Comparison of ENCODE assay signal across 19 mouse cellular contexts in genomic region chr4:82698616-82699015, GRCm38 (mm10).
"Had no signal": no experiment of that assay in that cellular context is flagged by ENCODE, and none has a peak within 500 bp of the region (broad histone marks: within the 10 kb centered on the region; RNA-seq: fewer than 3 reads in every experiment).

No protein-coding gene starts in this region.

- H3K4me1 ChIP-seq: midbrain, embryonic 10.5 days had no signal

- H3K4me2 ChIP-seq: lung, embryonic 14.5 days; midbrain, embryonic 12.5 days; neural tube, embryonic 12.5 days; neural tube, embryonic 15.5 days had no signal

- H3K36me3 ChIP-seq: midbrain, embryonic 10.5 days; midbrain, embryonic 12.5 days; neural tube, embryonic 12.5 days; neural tube, embryonic 15.5 days had no signal

- ATAC-seq: lung, postnatal 0 days; midbrain, embryonic 16.5 days had no signal

- H3K27me3 ChIP-seq: midbrain, embryonic 12.5 days; neural tube, embryonic 12.5 days; neural tube, embryonic 15.5 days had no signal

- H3K9ac ChIP-seq: lung, embryonic 14.5 days; midbrain, embryonic 12.5 days; neural tube, embryonic 12.5 days; neural tube, embryonic 15.5 days had no signal

- H3K4me3 ChIP-seq: midbrain, embryonic 10.5 days; midbrain, embryonic 12.5 days; myocyte; neural tube, embryonic 12.5 days; neural tube, embryonic 15.5 days had no signal

- H3K27ac ChIP-seq: midbrain, embryonic 10.5 days; midbrain, embryonic 12.5 days; neural tube, embryonic 12.5 days; neural tube, embryonic 15.5 days had no signal

- DNase-seq: lung, adult 18-20 months; lung, embryonic 14.5 days; lung, postnatal 14 days; lung, postnatal 4 days; retina, postnatal 1 day; right cerebral cortex, adult 18-20 months; right cerebral cortex, postnatal 25 days; right cerebral cortex, postnatal 4 days; spleen, adult 18-20 months; thymus, adult 18-20 months; thymus, postnatal 14 days; thymus, postnatal 36 days had no signal

- H3K9me3 ChIP-seq: midbrain, embryonic 10.5 days; midbrain, embryonic 12.5 days; neural tube, embryonic 12.5 days; neural tube, embryonic 15.5 days had no signal
